Mouse (Mus musculus) G1E (cell line): ENCODE data around the gene Msl1. TPM values are rescaled to one million over a fixed set of nuclear protein-coding genes. Genes with fewer than 3 reads are reported as not detected.

Experiments
- ATAC-seq: 2 replicates; pipeline ENCODE4 v1.8.0; 2016; ENCODE audit warnings: mild to moderate bottlenecking; ENCODE audit not compliant: insufficient number of reproducible peaks, poor library complexity, low FRiP score, severe bottlenecking; ENCODE audit errors: extremely low read depth
- DNase-seq: peaks from one replicate; pipeline ENCODE4 v3.0.0; 2012; ENCODE audit warnings: low spot score
- H3K27me3 ChIP-seq: 2 replicates; pipeline ENCODE4 v1.6.1; 2012; ENCODE audit warnings: mild to moderate bottlenecking, low read length, inconsistent platforms; ENCODE audit not compliant: insufficient read depth
- H3K36me3 ChIP-seq: replicated peaks from 2 replicates; pipeline ENCODE3; 2012; ENCODE audit warnings: mild to moderate bottlenecking, inconsistent platforms
- H3K4me1 ChIP-seq: 2 replicates; pipeline ENCODE4 v1.6.1; 2012; ENCODE audit warnings: low read depth, low read length, inconsistent platforms, mixed read lengths; ENCODE audit not compliant: insufficient read depth
- H3K4me3 ChIP-seq: 2 replicates; pipeline ENCODE4 v1.5.1; 2012; ENCODE audit warnings: low read depth, mild to moderate bottlenecking, inconsistent platforms, low read length, moderate library complexity, mixed read lengths
- H3K9me3 ChIP-seq: replicated peaks from 2 replicates; pipeline ENCODE4 v1.6.1; 2012; ENCODE audit warnings: inconsistent platforms
- CTCF ChIP-seq: IDR thresholded peaks from 2 replicates; pipeline ENCODE4 v1.5.1; 2012; ENCODE audit warnings: low read depth, low read length, inconsistent platforms, mixed read lengths
- GATA1 ChIP-seq: IDR thresholded peaks from 2 replicates; pipeline ENCODE4 v1.6.1; 2012; ENCODE audit warnings: borderline replicate concordance, low read length, inconsistent platforms, mixed read lengths
- GATA2 ChIP-seq: IDR thresholded peaks from 2 replicates; pipeline ENCODE4 v1.6.1; 2012; ENCODE audit warnings: low read depth, low read length, inconsistent platforms, borderline replicate concordance
- POLR2AphosphoS5 ChIP-seq: IDR thresholded peaks from 2 replicates; pipeline ENCODE4 v1.6.1; 2012; ENCODE audit warnings: low read depth, low read length, inconsistent platforms; ENCODE audit not compliant: insufficient replicate concordance
- TAL1 ChIP-seq: conservative IDR thresholded peaks from 2 replicates; pipeline ENCODE4 v1.6.1; 2012; ENCODE audit warnings: low read depth, low read length, inconsistent platforms, mixed read lengths
- polyA plus RNA-seq: library from polyadenylated mRNA; stranded (reverse); fragments of >175 nt; gene quantifications from 2 replicates; pipeline ENCODE4 v1.2.3, GENCODE M21; 2012
- total RNA-seq, 2 experiments: library from RNA; stranded (forward) in 1 of 2; stranded (reverse) in 1 of 2; fragments of 200-1000 nt in 1 of 2; fragments of >200 nt in 1 of 2; fragmentation: Nextera tagmentation in 1 of 2; gene quantifications; 2 replicates each; pipeline ENCODE4 v1.2.3; 2014 to 2017

The Msl1 gene
- total and polyA plus RNA-seq, 3 experiments = 36.5 to 45.6 (median 38.0) TPM

DNA sequence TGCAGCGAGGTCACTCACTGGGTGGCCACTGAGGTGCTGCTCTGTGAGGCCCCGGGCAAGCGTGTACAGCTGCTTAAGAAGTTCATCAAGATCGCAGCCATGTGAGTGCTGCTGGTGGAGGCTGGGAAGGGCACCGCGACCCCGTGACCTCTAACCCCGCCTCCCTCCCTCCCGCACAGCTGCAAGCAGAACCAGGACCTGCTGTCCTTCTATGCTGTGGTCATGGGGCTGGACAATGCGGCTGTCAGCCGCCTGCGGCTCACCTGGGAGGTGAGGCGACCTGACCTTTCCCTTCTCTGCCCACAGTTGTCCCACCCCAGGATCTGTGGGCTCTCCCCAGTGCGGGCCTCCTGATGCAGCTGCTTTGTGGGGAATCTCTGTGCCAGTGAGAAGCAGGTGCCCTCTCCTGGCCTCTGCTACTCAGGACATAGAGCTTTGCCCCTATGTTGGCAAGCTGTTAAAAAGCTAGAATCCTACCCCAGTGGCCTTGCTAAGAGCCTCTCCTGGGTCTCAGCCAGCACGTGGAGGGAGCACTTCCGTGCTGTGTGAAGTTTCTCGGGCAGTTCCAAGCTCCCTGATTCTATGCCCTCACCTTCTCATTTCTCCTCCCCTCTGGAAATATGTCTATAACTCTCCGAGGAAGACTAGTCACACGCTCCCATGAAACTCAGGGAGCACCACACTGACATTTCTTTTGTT, 54.0 kb downstream of the Msl1 start:
- TF ChIP-seq POLR2AphosphoS5 = no peak
- TF ChIP-seq GATA1 = no peak
- no peak for TF ChIP-seq CTCF
- no peak for TF ChIP-seq GATA2
- TF ChIP-seq TAL1 = no peak
- Histone ChIP-seq H3K4me3 (no peak overlapping the region), H3K9me3 (no peaks in the 10 kb centered on the region), H3K27me3 (peaks cover 72% of the 10 kb centered on the region), H3K36me3 (no peaks in the 10 kb centered on the region), H3K4me1 (peaks cover 13% of the 10 kb centered on the region; the same call in 1 of the 2 replicates)
- ATAC-seq = no peak
- DNase-seq = no peak

DNA sequence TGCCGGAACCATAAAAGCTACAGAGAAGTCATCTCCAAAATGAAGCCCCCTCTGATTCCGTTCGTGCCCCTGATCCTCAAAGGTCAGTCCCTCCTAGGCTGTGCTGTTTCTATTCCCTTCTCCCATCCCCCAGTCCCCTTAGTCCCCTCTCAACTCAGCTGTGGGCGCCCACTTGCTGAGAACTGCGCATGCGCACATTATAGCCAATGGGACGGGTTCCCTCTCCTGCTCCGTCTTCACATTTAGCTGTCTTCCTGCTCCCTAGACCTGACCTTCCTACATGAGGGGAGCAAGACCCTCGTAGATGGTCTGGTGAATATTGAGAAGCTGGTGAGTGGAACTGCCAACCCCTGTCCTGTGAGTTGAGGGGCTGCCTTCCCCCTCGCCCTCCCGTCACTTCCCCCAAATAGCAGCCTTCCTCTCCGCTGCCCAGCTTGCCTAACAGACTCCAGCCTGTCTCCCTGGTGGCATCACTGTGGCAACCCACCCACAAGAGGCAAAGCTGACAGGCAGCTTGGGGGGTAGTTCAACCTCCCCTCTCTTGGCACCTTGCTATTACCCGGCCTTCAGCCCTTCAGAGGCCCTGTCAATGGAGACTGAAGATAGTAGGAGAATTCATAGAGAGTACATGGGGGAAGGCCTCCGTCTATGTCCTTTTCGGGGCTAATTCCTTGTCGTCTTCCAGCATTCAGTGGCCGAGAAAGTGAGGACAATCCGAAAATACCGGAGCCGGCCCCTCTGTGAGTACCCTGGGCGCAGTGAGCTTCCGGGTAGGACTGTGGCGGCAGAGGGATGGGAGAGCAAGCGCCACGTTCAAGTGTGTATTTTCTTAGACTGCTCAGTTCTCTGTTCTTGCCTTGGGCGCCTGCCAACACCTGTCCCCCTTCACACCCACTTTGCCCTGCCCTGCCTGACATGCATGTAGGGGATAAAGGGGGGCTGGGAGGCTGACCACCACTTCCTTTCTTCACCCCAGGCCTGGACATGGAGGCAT, 55.1 kb downstream of the Msl1 start:
- H3K36me3 ChIP-seq = no peaks in the 10 kb centered on the region
- no peak for ATAC-seq
- no peak for DNase-seq
- no peaks in the 10 kb centered on the region for H3K9me3 ChIP-seq
- H3K4me3 ChIP-seq = no peak overlapping the region
- peaks cover 13% of the 10 kb centered on the region; the same call in 1 of the 2 replicates for H3K4me1 ChIP-seq
- no peak for TF ChIP-seq GATA1
- TF ChIP-seq TAL1 = no peak
- TF ChIP-seq CTCF = no peak
- TF ChIP-seq POLR2AphosphoS5 = no peak
- TF ChIP-seq GATA2 = no peak
- H3K27me3 ChIP-seq = peaks cover 68% of the 10 kb centered on the region

DNA sequence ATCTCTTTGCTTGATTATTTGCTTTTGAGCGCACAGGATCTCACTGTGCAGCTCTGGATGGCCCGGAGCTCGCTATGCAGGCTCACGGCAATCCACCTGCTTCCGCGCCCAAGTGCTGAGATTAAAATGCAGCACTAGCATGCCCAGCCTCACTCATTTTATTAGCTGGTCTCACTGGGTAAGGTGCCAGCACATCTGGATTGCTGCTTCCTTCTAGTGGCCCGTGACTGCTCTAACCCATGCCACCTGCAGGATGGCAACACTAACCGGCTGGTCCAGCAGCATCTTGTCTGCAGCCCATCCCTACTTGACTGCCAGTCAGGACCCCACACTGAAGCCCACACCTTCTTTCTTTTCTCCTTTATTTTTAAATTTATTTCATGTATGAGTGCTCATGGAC, 58.8 kb downstream of the Msl1 start:
- no peak overlapping the region for H3K4me3 ChIP-seq
- ATAC-seq (no peak), DNase-seq (no peak)
- H3K36me3 ChIP-seq = peaks cover 3% of the 10 kb centered on the region
- H3K4me1 ChIP-seq = peaks cover 18% of the 10 kb centered on the region
- no peak for TF ChIP-seq GATA2
- TF ChIP-seq TAL1 = no peak
- TF ChIP-seq CTCF = no peak
- TF ChIP-seq GATA1 = no peak
- peaks cover 52% of the 10 kb centered on the region for H3K27me3 ChIP-seq
- no peaks in the 10 kb centered on the region for H3K9me3 ChIP-seq

DNA sequence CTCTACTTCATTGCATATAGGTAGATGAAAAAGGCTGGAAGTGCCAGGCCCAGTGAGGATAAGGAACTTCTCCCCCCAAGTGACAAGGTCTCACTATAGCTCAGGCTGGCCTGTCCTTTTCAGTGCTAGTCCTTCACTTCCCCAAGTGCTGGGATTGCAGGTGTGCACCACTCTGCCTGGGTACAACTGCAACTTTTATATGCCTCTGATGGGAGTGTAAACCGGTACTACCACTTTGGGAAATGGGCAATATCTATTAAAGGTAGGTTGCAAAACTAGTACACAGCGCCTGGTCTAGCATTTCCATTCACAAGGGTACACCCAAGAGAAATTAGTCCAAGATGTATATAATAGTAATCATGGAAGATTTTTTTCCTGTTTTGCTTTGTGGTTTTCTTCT, 59.3 kb downstream of the Msl1 start:
- TF ChIP-seq GATA2 = no peak
- no peaks in the 10 kb centered on the region for H3K9me3 ChIP-seq
- no peak for ATAC-seq
- H3K4me1 ChIP-seq = peaks cover 21% of the 10 kb centered on the region
- no peak for DNase-seq
- H3K27me3 ChIP-seq = peaks cover 47% of the 10 kb centered on the region
- H3K4me3 ChIP-seq = no peak overlapping the region
- peaks cover 3% of the 10 kb centered on the region for H3K36me3 ChIP-seq

Other genes starting within 250 kb of the Msl1 start
Only the 20 nearest of the 21 such genes appear.
- 2.5 and 4.8 TPM in 2 replicates for gene Zpbp2, start 244.4 kb upstream of the Msl1 start, total RNA-seq (2014; fragmentation: Nextera tagmentation)
- 3.3 and 4.6 TPM in 2 replicates for gene Zpbp2, start 244.4 kb upstream of the Msl1 start, total RNA-seq (2017)
- 0.36 and 0.43 TPM in 2 replicates for gene Zpbp2, start 244.4 kb upstream of the Msl1 start, polyA plus RNA-seq
- gene Ormdl3, start 208.1 kb upstream of the Msl1 start, total RNA-seq (2014; fragmentation: Nextera tagmentation) = 11.0 and 22.0 TPM in 2 replicates
- gene Ormdl3, start 208.1 kb upstream of the Msl1 start, total RNA-seq (2017) = 55.0 and 57.0 TPM in 2 replicates
- gene Ormdl3, start 208.1 kb upstream of the Msl1 start, polyA plus RNA-seq = 37.8 and 43.2 TPM in 2 replicates
- gene Lrrc3c, start 197.2 kb upstream of the Msl1 start, total RNA-seq (2014; fragmentation: Nextera tagmentation) = not detected in 2 replicates
- gene Lrrc3c, start 197.2 kb upstream of the Msl1 start, total RNA-seq (2017) = not detected in 2 replicates
- gene Lrrc3c, start 197.2 kb upstream of the Msl1 start, polyA plus RNA-seq = not detected in 2 replicates
- 1.3 TPM in 1 of 2 replicates, not detected in the other for gene Gm12355, start 169.9 kb upstream of the Msl1 start, total RNA-seq (2014; fragmentation: Nextera tagmentation)
- gene Gm12355, start 169.9 kb upstream of the Msl1 start, total RNA-seq (2017) = 1.7 and 3.4 TPM in 2 replicates
- gene Gm12355, start 169.9 kb upstream of the Msl1 start, polyA plus RNA-seq = not detected in 2 replicates
- not detected in 2 replicates for gene Gsdma3, start 169.2 kb upstream of the Msl1 start, total RNA-seq (2014; fragmentation: Nextera tagmentation)
- 0.12 TPM in 1 of 2 replicates, not detected in the other for gene Gsdma3, start 169.2 kb upstream of the Msl1 start, total RNA-seq (2017)
- not detected in 2 replicates for gene Gsdma3, start 169.2 kb upstream of the Msl1 start, polyA plus RNA-seq
- gene Gsdma2, start 148.8 kb upstream of the Msl1 start, total RNA-seq (2014; fragmentation: Nextera tagmentation) = not detected in 2 replicates
- 0.23 and 0.27 TPM in 2 replicates for gene Gsdma2, start 148.8 kb upstream of the Msl1 start, total RNA-seq (2017)
- gene Gsdma2, start 148.8 kb upstream of the Msl1 start, polyA plus RNA-seq = not detected in 2 replicates
- gene Gsdma, start 131.2 kb upstream of the Msl1 start, total RNA-seq (2014; fragmentation: Nextera tagmentation) = not detected in 2 replicates
- not detected in 2 replicates for gene Gsdma, start 131.2 kb upstream of the Msl1 start, total RNA-seq (2017)
- gene Gsdma, start 131.2 kb upstream of the Msl1 start, polyA plus RNA-seq = 0.03 TPM in 1 of 2 replicates, not detected in the other
- 69.2 and 71.4 TPM in 2 replicates for gene Psmd3, start 113.0 kb upstream of the Msl1 start, total RNA-seq (2014; fragmentation: Nextera tagmentation)
- gene Psmd3, start 113.0 kb upstream of the Msl1 start, total RNA-seq (2017) = 75.6 and 76.1 TPM in 2 replicates
- gene Psmd3, start 113.0 kb upstream of the Msl1 start, polyA plus RNA-seq = 204 and 206 TPM in 2 replicates
- gene Csf3, start 94.3 kb upstream of the Msl1 start, total RNA-seq (2014; fragmentation: Nextera tagmentation) = not detected in 2 replicates
- gene Csf3, start 94.3 kb upstream of the Msl1 start, total RNA-seq (2017) = 0.27 TPM in 1 of 2 replicates, not detected in the other
- gene Csf3, start 94.3 kb upstream of the Msl1 start, polyA plus RNA-seq = not detected in 2 replicates
- 55.8 and 95.6 TPM in 2 replicates for gene Med24, start 66.1 kb upstream of the Msl1 start, total RNA-seq (2014; fragmentation: Nextera tagmentation)
- 37.8 and 39.7 TPM in 2 replicates for gene Med24, start 66.1 kb upstream of the Msl1 start, total RNA-seq (2017)
- 83.8 and 109 TPM in 2 replicates for gene Med24, start 66.1 kb upstream of the Msl1 start, polyA plus RNA-seq
- gene Thra, start 54.9 kb upstream of the Msl1 start, total RNA-seq (2014; fragmentation: Nextera tagmentation) = 58.0 and 68.0 TPM in 2 replicates
- 20.1 and 20.3 TPM in 2 replicates for gene Thra, start 54.9 kb upstream of the Msl1 start, total RNA-seq (2017)
- 32.3 and 33.1 TPM in 2 replicates for gene Thra, start 54.9 kb upstream of the Msl1 start, polyA plus RNA-seq
- 0.75 and 3.1 TPM in 2 replicates for gene Nr1d1, start 20.2 kb upstream of the Msl1 start, total RNA-seq (2014; fragmentation: Nextera tagmentation)
- gene Nr1d1, start 20.2 kb upstream of the Msl1 start, total RNA-seq (2017) = 0.93 TPM in 2 replicates
- 2.3 TPM in 2 replicates for gene Nr1d1, start 20.2 kb upstream of the Msl1 start, polyA plus RNA-seq
- 51.8 and 64.6 TPM in 2 replicates for gene Casc3, start 9.4 kb downstream of the Msl1 start, total RNA-seq (2014; fragmentation: Nextera tagmentation)
- gene Casc3, start 9.4 kb downstream of the Msl1 start, total RNA-seq (2017) = 13.9 and 17.8 TPM in 2 replicates
- 37.4 and 42.7 TPM in 2 replicates for gene Casc3, start 9.4 kb downstream of the Msl1 start, polyA plus RNA-seq
- 0.34 TPM in 1 of 2 replicates, not detected in the other for gene Rapgefl1, start 41.3 kb downstream of the Msl1 start, total RNA-seq (2014; fragmentation: Nextera tagmentation)
- gene Rapgefl1, start 41.3 kb downstream of the Msl1 start, total RNA-seq (2017) = 0.12 and 0.27 TPM in 2 replicates
- 0.19 and 0.35 TPM in 2 replicates for gene Rapgefl1, start 41.3 kb downstream of the Msl1 start, polyA plus RNA-seq
- gene Wipf2, start 68.1 kb downstream of the Msl1 start, total RNA-seq (2014; fragmentation: Nextera tagmentation) = 25.4 and 29.9 TPM in 2 replicates
- 2.8 and 3.1 TPM in 2 replicates for gene Wipf2, start 68.1 kb downstream of the Msl1 start, total RNA-seq (2017)
- gene Wipf2, start 68.1 kb downstream of the Msl1 start, polyA plus RNA-seq = 21.5 and 23.9 TPM in 2 replicates
- 60.7 and 84.9 TPM in 2 replicates for gene Cdc6, start 112.3 kb downstream of the Msl1 start, total RNA-seq (2014; fragmentation: Nextera tagmentation)
- gene Cdc6, start 112.3 kb downstream of the Msl1 start, total RNA-seq (2017) = 52.7 and 63.4 TPM in 2 replicates
- 3.4 and 4.1 TPM in 2 replicates for gene Cdc6, start 112.3 kb downstream of the Msl1 start, polyA plus RNA-seq
- gene Rara, start 132.3 kb downstream of the Msl1 start, total RNA-seq (2014; fragmentation: Nextera tagmentation) = 109 and 110 TPM in 2 replicates
- gene Rara, start 132.3 kb downstream of the Msl1 start, total RNA-seq (2017) = 16.9 and 17.1 TPM in 2 replicates
- 84.4 and 103 TPM in 2 replicates for gene Rara, start 132.3 kb downstream of the Msl1 start, polyA plus RNA-seq
- gene Gjd3, start 187.5 kb downstream of the Msl1 start, total RNA-seq (2014; fragmentation: Nextera tagmentation) = not detected in 2 replicates
- gene Gjd3, start 187.5 kb downstream of the Msl1 start, total RNA-seq (2017) = not detected in 2 replicates
- not detected in 2 replicates for gene Gjd3, start 187.5 kb downstream of the Msl1 start, polyA plus RNA-seq
- gene Top2a, start 228.7 kb downstream of the Msl1 start, total RNA-seq (2014; fragmentation: Nextera tagmentation) = 426 and 497 TPM in 2 replicates
- 717 and 752 TPM in 2 replicates for gene Top2a, start 228.7 kb downstream of the Msl1 start, total RNA-seq (2017)
- gene Top2a, start 228.7 kb downstream of the Msl1 start, polyA plus RNA-seq = 29.0 and 89.9 TPM in 2 replicates
- gene Igfbp4, start 245.7 kb downstream of the Msl1 start, total RNA-seq (2014; fragmentation: Nextera tagmentation) = not detected in 2 replicates
- gene Igfbp4, start 245.7 kb downstream of the Msl1 start, total RNA-seq (2017) = 0.98 and 1.3 TPM in 2 replicates
- 2.2 and 3.6 TPM in 2 replicates for gene Igfbp4, start 245.7 kb downstream of the Msl1 start, polyA plus RNA-seq